Mouse (Mus musculus) lung, embryonic 14.5 days (tissue): Measurements from ENCODE around the gene Dock1. TPM values are rescaled to one million over a fixed set of nuclear protein-coding genes. Genes with fewer than 3 reads are reported as not detected.

Experiments
- ATAC-seq: fragments of 200-750 bp; cut with Nextera tagmentation; 2 replicates; pipeline ENCODE4 v1.8.0; 2017; ENCODE audit warnings: mild to moderate bottlenecking, moderate TSS enrichment, moderate library complexity; ENCODE audit not compliant: insufficient read depth
- DNase-seq: peaks from one replicate; pipeline ENCODE4 v3.0.0-alpha.2; 2015
- H3K27ac ChIP-seq: fragments of 300-500 bp; sonication (generic); 2 replicates; pipeline ENCODE4 v1.5.1; 2014; ENCODE audit warnings: low read depth, mild to moderate bottlenecking, moderate library complexity
- H3K27me3 ChIP-seq: fragments of 300-500 bp; sonication (generic); 2 replicates; pipeline ENCODE4 v1.6.1; 2014; ENCODE audit warnings: low read length, control low read depth; ENCODE audit not compliant: insufficient read depth
- H3K36me3 ChIP-seq: fragments of 300-500 bp; sonication (generic); 2 replicates; pipeline ENCODE4 v1.6.1; 2014; ENCODE audit warnings: control low read depth; ENCODE audit not compliant: insufficient read depth
- H3K4me1 ChIP-seq: fragments of 300-500 bp; sonication (generic); 2 replicates; pipeline ENCODE4 v1.6.1; 2014; ENCODE audit warnings: antibody characterized with exemption, control low read depth; ENCODE audit not compliant: insufficient read depth
- H3K4me2 ChIP-seq: fragments of 300-500 bp; sonication (generic); 2 replicates; pipeline ENCODE4 v1.6.1; 2014; ENCODE audit warnings: mild to moderate bottlenecking
- H3K4me3 ChIP-seq: fragments of 300-500 bp; sonication (generic); 2 replicates; pipeline ENCODE4 v1.5.1; 2014; ENCODE audit warnings: low read depth, low read length
- H3K9ac ChIP-seq: fragments of 300-500 bp; sonication (generic); 2 replicates; pipeline ENCODE4 v1.6.1; 2014
- H3K9me3 ChIP-seq: fragments of 300-500 bp; sonication (generic); 2 replicates; pipeline ENCODE4 v1.6.1; 2016; ENCODE audit warnings: low read depth, low read length, control low read depth
- CTCF ChIP-seq: IDR thresholded peaks from 2 replicates; pipeline ENCODE4 v1.5.1; 2016; ENCODE audit warnings: antibody characterized with exemption, low read depth
- WGBS: fragments of 180-500 bp; shearing (Covaris S2); extraction: QIAGEN DNeasy Blood & Tissue Kit; methylation state at CpG from one replicate; pipeline ENCODE4 v1.1.7; 2014; 5-methylcytosine and 5-hydroxymethylcytosine counted together
- polyA plus RNA-seq: library from polyadenylated mRNA; unstranded; fragments of >200 nt; fragmentation: Nextera tagmentation; extraction: Ambion mirVana; gene quantifications from 2 replicates; pipeline ENCODE4 v1.2.1, GENCODE M21; 2014

Gene Dock1
- polyA plus RNA-seq, 1 experiment from 2014 or later = 57.3 TPM

DNA sequence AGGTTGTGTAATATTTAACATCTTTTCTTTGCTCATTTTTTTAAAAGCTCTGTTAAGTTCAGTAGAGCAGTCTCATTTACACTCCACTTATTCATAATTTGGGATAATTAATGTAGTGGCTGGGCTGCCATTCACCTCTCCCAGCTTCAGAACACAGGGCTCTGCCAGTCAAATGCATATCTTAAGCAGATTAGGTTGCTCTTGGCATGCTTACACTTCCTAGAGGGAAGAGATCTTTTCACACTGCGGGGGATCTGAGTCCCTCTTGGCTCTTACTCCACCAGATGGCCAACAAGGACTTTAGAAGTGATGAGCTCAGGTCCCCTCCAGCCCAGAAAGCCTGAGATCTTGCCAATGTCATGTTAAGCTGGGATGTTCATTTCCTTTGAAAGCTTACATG lies 150.8 kb downstream of the Dock1 start:
- WGBS = 27% methylated on average over 1 of the region's 1 CpGs
- DNase-seq = no peak
- no peak overlapping the region for H3K4me2 ChIP-seq

GRCm38 (mm10) chr7:134822006-134822405 lies 151.6 kb downstream of the Dock1 start:
- WGBS = 58% methylated on average over 3 of the region's 3 CpGs
- no peaks in the 10 kb centered on the region for H3K9me3 ChIP-seq
- H3K9ac ChIP-seq = no peak overlapping the region
- 0 out of 2 replicates have a peak, but pooled peaks cover 3% of the 10 kb centered on the region for H3K4me1 ChIP-seq
- DNase-seq = peak; percentile 3
- H3K4me2 ChIP-seq = no peak overlapping the region
- no peak for TF ChIP-seq CTCF
- H3K36me3 ChIP-seq = peaks cover 7% of the 10 kb centered on the region; the same call in 1 of the 2 replicates
- no peak overlapping the region for H3K4me3 ChIP-seq
- no peak for ATAC-seq
- no peaks in the 10 kb centered on the region for H3K27me3 ChIP-seq
- H3K27ac ChIP-seq = no peak overlapping the region

More for the DNA sequence above, 150.8 kb downstream of the Dock1 start:
- Histone ChIP-seq H3K4me3 (no peak overlapping the region), H3K9me3 (no peaks in the 10 kb centered on the region), H3K4me1 (0 out of 2 replicates have a peak, but pooled peaks cover 3% of the 10 kb centered on the region), H3K9ac (no peak overlapping the region), H3K36me3 (peaks cover 14% of the 10 kb centered on the region; the same call in 1 of the 2 replicates), H3K27ac (no peak overlapping the region), H3K27me3 (no peaks in the 10 kb centered on the region)
- no peak for TF ChIP-seq CTCF
- no peak for ATAC-seq

DNA sequence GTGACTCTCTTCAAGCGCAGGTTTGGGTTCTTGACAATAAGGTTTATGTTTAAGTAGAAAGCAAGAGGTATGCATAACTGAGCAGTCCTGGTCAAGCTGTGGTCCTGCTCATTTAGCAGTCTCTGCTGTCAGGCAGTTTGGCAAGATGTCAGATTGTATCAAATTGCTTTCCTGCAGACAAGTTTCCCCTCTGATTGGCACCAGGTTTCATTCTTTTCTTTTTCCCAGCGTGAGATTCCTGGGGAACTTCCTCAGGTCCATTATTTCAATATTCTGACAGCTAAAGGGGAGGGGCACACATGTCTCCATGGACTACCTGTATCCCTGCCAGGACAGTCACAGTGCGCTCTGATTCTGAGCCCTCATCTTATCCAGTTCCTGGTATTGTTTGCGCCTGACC lies 153.4 kb downstream of the Dock1 start:
- no peak for ATAC-seq
- no peak overlapping the region for H3K9ac ChIP-seq
- H3K4me1 ChIP-seq = 0 out of 2 replicates have a peak, but pooled peaks cover 3% of the 10 kb centered on the region
- H3K4me2 ChIP-seq = no peak overlapping the region
- H3K9me3 ChIP-seq = no peaks in the 10 kb centered on the region
- no peaks in the 10 kb centered on the region for H3K27me3 ChIP-seq
- WGBS = 72% methylated on average over 4 of the region's 4 CpGs
- no peak overlapping the region for H3K4me3 ChIP-seq
- DNase-seq = peak; percentile 4
- no peak overlapping the region for H3K27ac ChIP-seq
- no peak for TF ChIP-seq CTCF
- peaks cover 6% of the 10 kb centered on the region; the same call in 1 of the 2 replicates for H3K36me3 ChIP-seq

DNA sequence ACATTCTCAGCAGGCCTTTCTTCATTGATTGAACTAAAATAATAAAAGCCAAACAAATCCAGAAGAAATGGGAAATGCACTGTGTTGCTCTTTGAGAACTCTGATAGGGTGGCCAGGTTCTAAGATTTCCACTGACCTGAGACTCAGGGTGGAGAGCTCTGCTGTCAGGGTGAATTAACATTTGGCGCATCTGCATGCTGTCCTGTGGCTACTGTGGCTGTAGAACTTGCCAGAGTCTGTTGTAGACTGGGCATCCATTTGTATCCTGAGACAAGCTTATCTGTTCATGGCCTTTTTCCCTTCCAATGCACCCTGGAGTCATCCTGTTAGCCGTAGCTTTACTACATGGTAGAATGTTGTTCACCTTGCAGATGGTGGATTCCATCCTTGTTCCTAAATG lies 169.6 kb downstream of the Dock1 start:
- H3K4me2 ChIP-seq = no peak overlapping the region

GRCm38 (mm10) chr7:134842751-134843150 lies 172.3 kb downstream of the Dock1 start:
- no peak overlapping the region for H3K27ac ChIP-seq
- H3K9me3 ChIP-seq = no peaks in the 10 kb centered on the region
- no peak overlapping the region for H3K9ac ChIP-seq
- H3K4me3 ChIP-seq = no peak overlapping the region
- 82% methylated on average over 4 of the region's 4 CpGs for WGBS
- H3K36me3 ChIP-seq = no peaks in the 10 kb centered on the region
- TF ChIP-seq CTCF = no peak
- DNase-seq (peak; percentile 8), ATAC-seq (no peak)
- no peaks in the 10 kb centered on the region for H3K27me3 ChIP-seq
- no peak overlapping the region for H3K4me2 ChIP-seq
- H3K4me1 ChIP-seq = no peaks in the 10 kb centered on the region

More for the DNA sequence above, 169.6 kb downstream of the Dock1 start:
- DNase-seq = no peak
- ATAC-seq = no peak
- TF ChIP-seq CTCF = no peak
- WGBS = 92% methylated on average over 2 of the region's 2 CpGs
- Histone ChIP-seq H3K27ac (no peak overlapping the region), H3K4me1 (no peaks in the 10 kb centered on the region), H3K9me3 (no peaks in the 10 kb centered on the region), H3K36me3 (no peaks in the 10 kb centered on the region), H3K27me3 (no peaks in the 10 kb centered on the region), H3K9ac (no peak overlapping the region), H3K4me3 (no peak overlapping the region)

DNA sequence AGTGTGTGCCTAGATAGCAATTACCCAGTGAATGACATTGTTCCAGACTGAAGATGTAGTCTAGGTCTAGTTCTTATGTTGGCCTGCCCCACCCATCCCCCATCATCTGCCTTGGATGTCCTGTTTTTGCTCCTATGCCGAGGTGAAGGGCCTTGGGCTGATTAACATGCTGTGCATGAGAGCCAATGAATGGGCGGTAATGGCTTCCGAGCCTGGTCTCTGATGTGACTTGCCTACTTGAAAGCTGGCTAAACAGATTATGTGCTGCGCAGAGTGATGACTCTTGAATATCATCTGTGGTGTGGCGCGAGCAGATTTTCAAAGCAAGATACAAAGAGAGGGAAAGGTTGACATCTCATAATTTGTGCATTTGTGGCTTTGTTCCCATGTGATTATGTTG lies 191.5 kb downstream of the Dock1 start:
- Histone ChIP-seq H3K9me3 (no peaks in the 10 kb centered on the region), H3K27me3 (no peaks in the 10 kb centered on the region), H3K4me3 (no peak overlapping the region), H3K4me1 (no peaks in the 10 kb centered on the region), H3K27ac (no peak overlapping the region), H3K9ac (no peak overlapping the region), H3K36me3 (peaks cover 10% of the 10 kb centered on the region; the same call in 1 of the 2 replicates), H3K4me2 (no peak overlapping the region)
- 74% methylated on average over 6 of the region's 6 CpGs for WGBS
- no peak for ATAC-seq
- TF ChIP-seq CTCF = no peak
- DNase-seq = no peak

DNA sequence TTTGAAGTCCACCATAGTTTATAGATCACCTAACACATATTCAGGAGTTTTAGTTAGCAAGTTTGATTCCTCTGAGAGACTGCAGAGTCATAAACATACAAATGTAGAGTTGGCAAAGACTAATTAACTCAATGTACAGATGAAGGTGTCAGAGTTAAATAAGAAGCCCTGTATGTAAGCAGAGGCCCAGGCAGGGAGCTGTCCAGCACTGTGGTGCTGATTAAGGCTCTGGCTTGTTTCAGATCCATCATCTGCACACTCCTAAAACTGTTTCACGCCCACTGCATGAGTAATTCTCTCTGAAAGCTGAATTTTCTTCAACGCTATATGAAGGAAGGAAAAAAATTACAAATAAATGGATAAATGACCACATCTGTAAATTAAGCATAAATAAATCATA lies 193.7 kb downstream of the Dock1 start:
- H3K4me3 ChIP-seq = no peak overlapping the region
- no peak overlapping the region for H3K9ac ChIP-seq
- no peaks in the 10 kb centered on the region for H3K9me3 ChIP-seq
- WGBS = 83% methylated on average over 2 of the region's 2 CpGs
- ATAC-seq (no peak), DNase-seq (peak; percentile 85)
- H3K27me3 ChIP-seq = no peaks in the 10 kb centered on the region
- peaks cover 10% of the 10 kb centered on the region; the same call in 1 of the 2 replicates for H3K36me3 ChIP-seq
- H3K27ac ChIP-seq = no peak overlapping the region
- TF ChIP-seq CTCF = no peak
- H3K4me1 ChIP-seq = no peaks in the 10 kb centered on the region
- no peak overlapping the region for H3K4me2 ChIP-seq
